Mouse (Mus musculus) heart, adult 8-10 months (tissue): ENCODE data around the gene Gm49395. TPM values are rescaled to one million over a fixed set of nuclear protein-coding genes. Genes with fewer than 3 reads are reported as not detected.

Experiments used
- DNase-seq: peaks from one replicate; pipeline ENCODE4 v3.0.0; 2022; ENCODE audit warnings: low spot score
- total RNA-seq, 4 experiments: library from RNA; stranded (reverse); gene quantifications; 2 replicates each; pipeline ENCODE4 v1.2.4; 2022

Gene Gm49395
- total RNA-seq, 4 experiments from 2014 or later: 7.6 to 12.9 (median 9.2) TPM

- DNase-seq: no peak
Observed at GRCm38 (mm10) chr13:115099381-115099780, 2.3 kb downstream of the Gm49395 start.

- DNase-seq: no peak
Observed at GRCm38 (mm10) chr13:115098227-115098626, 3.5 kb downstream of the Gm49395 start.

GRCm38 (mm10) chr13:115096965-115097364 is 4.8 kb downstream of the Gm49395 start:
- DNase-seq: no peak

GRCm38 (mm10) chr13:115096216-115096615 is 5.5 kb downstream of the Gm49395 start:
- DNase-seq: peak; percentile 45

- DNase-seq: no peak
Observed at GRCm38 (mm10) chr13:115095392-115095791, 6.3 kb downstream of the Gm49395 start.

GRCm38 (mm10) chr13:115091511-115091910 is 10.2 kb downstream of the Gm49395 start:
- no peak for DNase-seq

- no peak for DNase-seq
Observed at GRCm38 (mm10) chr13:115090977-115091445, 10.7 kb downstream of the Gm49395 start.

- peak; percentile 96 for DNase-seq
Observed at GRCm38 (mm10) chr13:115090069-115090976, 11.4 kb downstream of the Gm49395 start, which contains the start of gene Pelo. TSS of gene Pelo (minus strand) at chr13:115090186.

- no peak for DNase-seq
Observed at GRCm38 (mm10) chr13:115089395-115090025, 12.2 kb downstream of the Gm49395 start.

- no peak for DNase-seq
Observed at GRCm38 (mm10) chr13:115089020-115089394, 12.7 kb downstream of the Gm49395 start.

- no peak for DNase-seq
Observed at GRCm38 (mm10) chr13:115085974-115086373, 15.7 kb downstream of the Gm49395 start.

GRCm38 (mm10) chr13:115082339-115082738 is 19.4 kb downstream of the Gm49395 start:
- no peak for DNase-seq

GRCm38 (mm10) chr13:115079996-115080585 is 21.6 kb downstream of the Gm49395 start:
- no peak for DNase-seq

- DNase-seq: no peak
Observed at GRCm38 (mm10) chr13:115078997-115079685, 22.6 kb downstream of the Gm49395 start.

- DNase-seq: peak; percentile 42
Observed at GRCm38 (mm10) chr13:115077346-115078134, 24.2 kb downstream of the Gm49395 start.

GRCm38 (mm10) chr13:115072386-115072785 is 29.3 kb downstream of the Gm49395 start:
- no peak for DNase-seq

GRCm38 (mm10) chr13:115071431-115071830 is 30.3 kb downstream of the Gm49395 start:
- peak; percentile 56 for DNase-seq

GRCm38 (mm10) chr13:115067968-115068330 is 33.8 kb downstream of the Gm49395 start:
- DNase-seq: no peak

- DNase-seq: no peak
Observed at GRCm38 (mm10) chr13:115067324-115067967, 34.3 kb downstream of the Gm49395 start.

GRCm38 (mm10) chr13:115057555-115057954 is 44.2 kb downstream of the Gm49395 start:
- DNase-seq: no peak
